Mouse (Mus musculus): Measurements from ENCODE around the gene Vps37d.

The Vps37d gene

GRCm38 (mm10) chr5:135077564-135078481, at the start of gene Vps37d:
TSS of gene Vps37d (minus strand) at chr5:135078266.
- in situ Hi-C loops (cut with MboI; ENCODE audit: unreplicated experiment in 2 of 2) = no loop called here

GRCm38 (mm10) chr5:135127669-135128068, 49.6 kb upstream of the Vps37d start:
- in situ Hi-C loops (cut with MboI; ENCODE audit: unreplicated experiment in 2 of 2) = no loop called here

DNA sequence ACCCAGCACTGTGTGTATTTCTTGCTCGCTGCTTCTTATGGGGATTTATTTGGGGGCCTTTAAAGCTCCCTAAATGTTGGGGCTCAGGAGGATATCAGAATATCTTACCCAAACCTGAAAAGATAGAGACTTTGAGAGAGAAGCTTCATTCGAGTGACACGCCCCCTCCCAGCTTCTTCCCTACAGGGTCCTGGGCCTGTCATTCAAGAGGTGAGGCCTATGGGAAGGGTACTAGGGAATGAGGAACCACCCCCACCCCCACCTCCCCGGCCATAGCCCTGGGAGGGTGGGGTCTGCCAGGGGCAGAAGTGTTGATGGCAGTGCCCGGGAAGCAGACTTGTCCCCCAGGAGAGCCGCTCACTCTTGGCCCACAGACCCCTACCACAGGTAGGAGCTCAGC, 48.1 kb upstream of the Vps37d start:
- in situ Hi-C loops (cut with MboI; ENCODE audit: unreplicated experiment in 2 of 2) = no loop called here

DNA sequence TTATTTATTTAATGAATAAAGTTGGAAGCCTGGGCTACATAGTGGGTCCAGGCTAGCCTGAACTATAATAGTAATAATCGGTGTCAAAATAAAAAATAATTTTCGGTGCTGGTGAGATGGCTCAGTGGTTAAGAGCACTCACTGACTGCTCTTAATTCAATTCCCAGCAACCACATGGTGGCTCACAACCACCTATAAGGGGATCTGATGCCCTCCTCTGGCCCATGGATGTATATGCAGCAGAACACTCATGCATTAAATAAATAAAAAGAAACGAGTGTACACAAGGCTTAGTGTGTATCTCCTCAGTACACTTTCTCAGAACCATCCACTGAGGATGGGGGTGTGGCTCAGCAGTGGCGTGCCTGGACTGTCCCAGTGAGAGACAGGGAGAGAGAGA, 42.7 kb upstream of the Vps37d start:
- in situ Hi-C loops (cut with MboI; ENCODE audit: unreplicated experiment in 2 of 2) = no loop called here

- in situ Hi-C loops (cut with MboI; ENCODE audit: unreplicated experiment in 2 of 2) = loop anchor here (5.0 to 10.0 kb wide), 6 partner anchors 74 to 246 kb away; partner anchors contain the start of genes Nsun5 (in 1 of the 2) and Stx1a (in 1 of the 2)
These were observed 40.6 kb upstream of the Vps37d start for GRCm38 (mm10) chr5:135118589-135119081.

DNA sequence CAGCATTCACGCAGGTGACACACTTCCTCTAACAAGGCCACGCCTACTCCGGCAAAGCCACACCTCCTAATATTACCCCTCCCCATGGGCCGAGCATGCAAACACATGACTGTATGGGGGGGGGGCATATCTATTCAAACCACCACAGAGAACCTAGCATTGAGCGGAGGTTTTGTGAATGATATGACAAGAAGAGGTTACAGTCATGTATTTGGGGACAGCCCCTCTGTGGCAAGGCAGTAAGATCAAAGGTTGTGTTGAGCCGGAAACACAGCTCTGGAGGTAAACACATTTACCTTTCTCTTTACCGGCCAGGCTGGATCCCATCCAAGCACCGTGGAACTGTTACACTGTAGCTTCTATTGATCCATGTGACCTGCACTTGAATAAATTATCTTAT, 37.2 kb upstream of the Vps37d start:
- in situ Hi-C loops (cut with MboI; ENCODE audit: unreplicated experiment in 2 of 2) = loop anchor here (5.0 to 10.0 kb wide), 6 partner anchors 77 to 250 kb away; partner anchors contain the start of genes Nsun5 (in 1 of the 2) and Stx1a (in 1 of the 2)

DNA sequence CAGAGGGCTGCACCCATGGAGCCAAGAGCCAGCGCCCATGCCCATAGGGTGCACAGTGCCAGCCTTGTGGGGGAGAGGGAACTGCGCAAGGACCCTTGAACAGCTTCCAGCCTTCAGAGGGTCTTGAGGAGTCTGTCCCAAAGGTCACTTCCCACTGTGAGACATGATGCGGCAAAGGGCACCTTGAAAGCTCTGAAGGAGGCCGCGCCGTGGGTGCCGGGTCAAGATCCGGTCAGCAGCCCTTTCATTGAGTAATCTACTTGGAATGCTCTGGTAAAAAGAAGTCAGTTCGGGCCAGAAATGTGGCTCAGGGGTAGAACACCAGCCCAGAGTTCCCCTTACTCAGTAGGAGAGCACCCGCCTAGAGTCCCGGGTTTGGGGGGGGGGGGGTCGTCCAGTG, 35.7 kb upstream of the Vps37d start:
- in situ Hi-C loops (cut with MboI; ENCODE audit: unreplicated experiment in 2 of 2) = loop anchor here (10.0 kb wide), 2 partner anchors 111 to 251 kb away; partner anchors contain the start of gene Nsun5 (in 1 of the 2)

DNA sequence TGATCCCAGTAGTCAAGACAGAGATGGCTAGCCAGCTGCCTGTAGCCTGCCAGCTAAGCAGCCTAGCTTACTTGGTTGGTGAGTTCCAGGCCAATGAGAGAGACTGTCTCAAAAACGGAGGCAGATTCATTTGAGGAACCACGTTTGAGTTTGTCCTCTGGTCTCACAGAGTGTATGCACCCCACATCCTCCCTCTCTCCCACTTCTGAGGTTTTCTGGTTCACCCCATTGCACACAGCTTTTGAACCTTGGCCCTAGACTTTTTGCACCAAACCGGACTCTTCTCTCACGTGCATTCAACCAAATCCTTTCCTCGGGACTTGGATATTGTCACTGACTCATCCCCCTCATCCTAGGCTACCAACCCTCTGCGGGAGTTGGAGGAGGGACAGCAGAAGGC, 31.9 kb upstream of the Vps37d start:
- in situ Hi-C loops (cut with MboI; ENCODE audit: unreplicated experiment in 2 of 2) = loop anchor here (10.0 kb wide), 3 partner anchors 115 to 255 kb away; partner anchors contain the start of gene Nsun5 (in 1 of the 2)

DNA sequence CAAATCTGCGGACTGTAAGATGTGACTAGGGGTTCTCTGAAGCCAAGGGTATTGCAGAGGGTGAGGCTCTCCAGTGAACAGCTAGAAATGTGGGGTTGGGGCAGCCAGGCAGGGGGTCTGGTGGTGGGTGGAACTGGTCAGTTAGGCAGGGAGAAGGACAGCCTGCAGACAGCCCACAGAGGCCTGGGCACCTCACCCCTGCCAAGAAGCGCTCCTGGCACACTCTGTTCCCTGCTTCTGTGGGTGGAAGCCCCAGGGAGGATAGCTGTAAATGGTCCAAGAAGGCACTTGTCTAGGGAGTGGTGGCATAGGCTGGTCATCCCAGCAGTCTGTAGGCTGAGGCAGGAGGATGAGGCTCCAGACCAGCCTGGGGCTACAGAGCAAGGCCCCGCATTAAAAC, 31.4 kb upstream of the Vps37d start:
- in situ Hi-C loops (cut with MboI; ENCODE audit: unreplicated experiment in 2 of 2) = loop anchor here in 1 of 2 experiments (10.0 kb wide), 1 partner anchor 185 kb away; no protein-coding TSS in a partner anchor

DNA sequence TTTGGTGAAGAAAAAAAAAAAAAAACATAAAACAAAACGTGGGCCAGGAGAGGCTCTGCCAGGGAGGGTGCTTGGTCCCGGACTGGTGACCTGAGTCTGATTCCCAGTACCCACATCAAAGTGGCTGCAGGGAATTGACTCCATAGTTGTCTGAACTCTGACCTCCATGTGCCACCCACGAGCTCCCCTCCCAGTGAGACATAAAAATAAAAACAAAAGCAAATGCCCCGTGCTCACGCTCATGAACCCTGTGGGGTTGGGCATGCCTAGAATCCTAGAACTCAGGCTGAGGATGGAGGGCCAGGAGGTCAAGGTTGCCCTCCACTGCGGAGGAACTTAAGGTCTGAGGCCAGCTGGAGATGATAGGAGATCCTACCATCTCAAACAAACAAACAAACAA, 31.0 kb upstream of the Vps37d start:
- in situ Hi-C loops (cut with MboI; ENCODE audit: unreplicated experiment in 2 of 2) = loop anchor here in 1 of 2 experiments (10.0 kb wide), 1 partner anchor 184 kb away; no protein-coding TSS in a partner anchor

DNA sequence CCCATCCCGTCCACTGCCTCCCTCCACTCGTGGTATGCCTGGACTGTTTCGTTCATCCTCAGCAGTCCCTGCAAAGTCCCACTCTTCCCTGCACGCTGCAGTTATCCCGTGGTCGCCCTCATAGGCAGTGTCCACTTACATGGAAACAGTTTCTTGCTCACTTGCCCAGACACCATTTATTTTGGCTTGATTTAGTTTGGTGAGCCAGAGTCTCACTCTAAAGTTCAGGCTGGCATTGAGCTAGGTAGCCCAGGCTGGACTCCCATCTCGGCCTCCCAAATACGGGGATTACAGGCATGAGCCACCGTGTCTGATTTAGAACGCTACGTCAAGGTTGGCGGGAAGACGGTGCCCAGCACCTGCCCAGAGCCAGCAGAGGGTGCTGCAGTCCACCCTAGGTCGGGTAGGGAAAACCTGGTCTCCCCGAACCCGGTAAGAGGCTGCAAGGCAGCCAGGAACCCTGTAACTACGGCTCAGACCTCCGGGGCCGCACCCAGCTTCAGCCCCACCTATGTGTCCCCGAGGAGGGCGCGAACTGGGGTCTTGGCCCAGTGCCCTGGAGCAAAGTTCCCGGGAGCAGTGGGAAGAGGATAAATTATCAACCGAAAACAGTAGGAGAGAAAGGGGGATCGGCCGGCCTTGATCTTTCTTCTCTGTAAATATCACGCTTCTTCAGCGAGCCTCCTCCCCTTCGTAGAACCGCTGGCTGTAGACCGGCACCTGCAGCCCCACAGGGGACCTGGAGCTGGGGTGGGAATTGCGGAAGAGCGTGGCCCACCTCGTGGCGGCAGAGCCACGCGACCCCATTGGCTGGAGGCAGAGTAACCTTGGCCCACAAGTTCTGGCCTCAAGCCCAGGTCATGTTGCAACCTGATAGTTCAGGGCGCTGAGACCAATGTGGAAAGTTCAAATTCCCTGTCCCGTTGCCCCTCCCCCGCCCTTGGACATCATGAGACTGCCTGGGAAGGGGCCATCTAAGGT, 29.7 kb upstream of the Vps37d start:
- in situ Hi-C loops (cut with MboI; ENCODE audit: unreplicated experiment in 2 of 2) = loop anchor here in 1 of 2 experiments (10.0 kb wide), 1 partner anchor 183 kb away; no protein-coding TSS in a partner anchor

DNA sequence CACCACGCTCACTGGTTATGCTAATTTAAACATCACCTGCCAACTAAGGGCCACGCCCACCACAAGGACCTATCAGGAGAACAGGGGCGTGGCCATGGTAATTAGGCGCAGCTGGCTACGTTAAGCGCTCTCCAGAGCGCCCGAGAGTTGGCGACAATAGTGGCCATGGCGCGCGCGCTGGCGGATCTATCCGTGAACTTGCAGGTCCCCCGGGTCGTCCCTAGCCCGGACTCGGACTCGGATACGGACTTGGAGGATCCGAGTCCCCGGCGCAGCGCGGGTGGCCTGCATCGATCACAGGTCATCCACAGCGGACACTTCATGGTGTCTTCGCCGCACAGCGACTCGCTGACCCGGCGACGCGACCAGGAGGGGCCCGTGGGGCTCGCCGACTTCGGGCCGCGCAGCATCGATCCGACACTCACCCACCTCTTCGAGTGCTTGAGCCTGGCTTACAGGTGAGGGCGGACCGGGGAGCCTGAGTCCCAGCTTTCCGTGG, 28.7 kb upstream of the Vps37d start:
- in situ Hi-C loops (cut with MboI; ENCODE audit: unreplicated experiment in 2 of 2) = loop anchor here in 1 of 2 experiments (10.0 kb wide), 1 partner anchor 182 kb away; no protein-coding TSS in a partner anchor

- in situ Hi-C loops (cut with MboI; ENCODE audit: unreplicated experiment in 2 of 2) = loop anchor here in 1 of 2 experiments (10.0 kb wide), 1 partner anchor 179 kb away; no protein-coding TSS in a partner anchor
These were observed 26.1 kb upstream of the Vps37d start for GRCm38 (mm10) chr5:135103999-135104660.

- in situ Hi-C loops (cut with MboI; ENCODE audit: unreplicated experiment in 2 of 2) = loop anchor here in 1 of 2 experiments (10.0 kb wide), 1 partner anchor 176 kb away; no protein-coding TSS in a partner anchor
These were observed 22.9 kb upstream of the Vps37d start for GRCm38 (mm10) chr5:135100981-135101380.

DNA sequence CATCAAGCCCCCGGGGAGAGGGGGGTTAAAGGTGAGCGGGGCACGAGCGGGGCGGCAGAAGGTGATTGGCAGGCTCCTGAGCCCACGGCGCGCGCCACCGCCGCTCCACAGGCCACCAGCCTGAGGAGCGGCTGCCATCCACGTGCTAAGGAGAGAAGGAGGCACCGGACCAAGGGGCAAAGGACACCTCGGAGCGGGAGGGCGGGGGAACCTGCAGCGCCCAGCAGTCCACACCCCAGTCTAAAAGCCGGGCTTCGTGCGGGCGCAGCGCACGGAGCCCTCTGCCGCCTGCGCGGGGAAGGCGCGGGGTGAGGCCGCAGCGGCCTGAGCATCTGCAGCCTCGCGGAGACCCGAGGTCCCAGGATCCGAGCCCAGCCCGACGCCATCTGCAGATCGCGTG, 11.6 kb upstream of the Vps37d start, which contains the start of gene Mlxipl:
TSS of gene Mlxipl (plus strand) at position 238 of the 400 bp plus-strand sequence.
- in situ Hi-C loops (cut with MboI; ENCODE audit: unreplicated experiment in 2 of 2) = no loop called here

DNA sequence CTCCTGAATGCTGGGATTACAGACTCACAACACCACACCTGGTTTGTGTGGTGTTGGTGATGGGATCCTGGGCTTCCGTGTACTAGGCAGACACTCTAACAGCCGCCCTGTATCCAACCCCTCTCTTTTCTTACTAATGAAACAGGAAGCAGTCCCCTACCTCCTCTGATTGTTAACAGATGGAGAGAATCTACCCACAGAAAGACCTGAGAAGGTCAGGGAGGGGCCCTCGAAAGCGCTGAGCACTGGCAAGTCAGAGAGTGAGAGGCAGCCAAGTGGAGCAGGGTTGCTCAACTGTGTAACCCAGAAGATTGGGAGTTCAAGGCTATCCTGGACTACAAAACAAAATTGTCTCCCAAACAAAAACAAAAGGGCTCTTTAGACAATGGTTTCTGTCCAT, 8.8 kb upstream of the Vps37d start:
- in situ Hi-C loops (cut with MboI; ENCODE audit: unreplicated experiment in 2 of 2) = no loop called here

- in situ Hi-C loops (cut with MboI; ENCODE audit: unreplicated experiment in 2 of 2) = no loop called here
These were observed 2.5 kb upstream of the Vps37d start for GRCm38 (mm10) chr5:135080539-135080938.

GRCm38 (mm10) chr5:135079578-135079977, 1.5 kb upstream of the Vps37d start:
- in situ Hi-C loops (cut with MboI; ENCODE audit: unreplicated experiment in 2 of 2) = no loop called here

DNA sequence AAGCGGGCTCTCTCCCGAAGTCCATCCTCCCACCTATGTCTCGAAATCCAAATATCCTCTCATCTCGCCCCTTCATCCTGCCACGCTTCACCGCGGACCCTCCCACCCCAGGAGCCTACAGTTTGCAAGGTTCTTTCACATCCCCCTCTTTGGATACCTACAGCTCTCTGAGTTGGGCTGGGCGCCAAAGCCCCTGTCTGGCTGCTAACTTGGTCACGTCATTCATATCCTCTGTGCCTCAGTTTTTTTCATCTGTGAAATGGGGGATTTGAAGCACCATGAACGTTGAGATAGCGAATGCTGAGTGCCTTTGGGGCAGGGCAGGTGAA, 380 bp upstream of the Vps37d start:
- in situ Hi-C loops (cut with MboI; ENCODE audit: unreplicated experiment in 2 of 2) = no loop called here

Measured in v-Abl transformed pro-B cells (cell line).